In genomic region chr2:172320878-172321277, GRCm38 (mm10) we compare ENCODE assay signal across 8 mouse cellular contexts. TPM values are rescaled to one million over a fixed set of nuclear protein-coding genes. Genes with fewer than 3 reads are reported as not detected.
A peak's percentile ranks its signal among the peaks of the same experiment; 100 is the strongest.
DNase-seq lines count a peak whose midpoint lies in the region; ATAC-seq and TF ChIP-seq lines count a peak whose summit lies in the region.
"Had no signal": no experiment of that assay in that cellular context is flagged by ENCODE, and none has a peak within 500 bp of the region (broad histone marks: within the 10 kb centered on the region; RNA-seq: fewer than 3 reads in every experiment).

No protein-coding gene starts in this region.

- H3K9me3 ChIP-seq in midbrain, embryonic 10.5 days (replicated peaks) = no peaks in the 10 kb centered on the region
- H3K9me3 ChIP-seq in midbrain, embryonic 16.5 days (replicated peaks; ENCODE audit: control insufficient read depth, low read length, poor library complexity, severe bottlenecking) = no peaks in the 10 kb centered on the region
- no peaks in the 10 kb centered on the region for H3K9me3 ChIP-seq in lung, embryonic 14.5 days (ENCODE audit: low read depth, low read length)
- H3K9me3 ChIP-seq: embryonic facial prominence, embryonic 12.5 days had no signal

- no peak overlapping the region for H3K9ac ChIP-seq in midbrain, embryonic 16.5 days (ENCODE audit: low read depth, low read length)
- H3K9ac ChIP-seq in lung, embryonic 14.5 days = no peak overlapping the region
- H3K9ac ChIP-seq: embryonic facial prominence, embryonic 12.5 days had no signal

- H3K4me3 ChIP-seq in midbrain, embryonic 10.5 days = no peak overlapping the region
- no peak overlapping the region for H3K4me3 ChIP-seq in midbrain, embryonic 16.5 days (ENCODE audit: low read depth, low read length)
- H3K4me3 ChIP-seq in lung, embryonic 14.5 days (ENCODE audit: low read depth, low read length) = no peak overlapping the region
- H3K4me3 ChIP-seq: embryonic facial prominence, embryonic 12.5 days had no signal

- WGBS in midbrain, embryonic 10.5 days = 19% methylated on average over 9 of the region's 9 CpGs
- WGBS in midbrain, embryonic 16.5 days = 23% methylated on average over 9 of the region's 9 CpGs
- 10% methylated on average over 9 of the region's 9 CpGs for WGBS in lung, embryonic 14.5 days

- H3K4me1 ChIP-seq in midbrain, embryonic 10.5 days = no peaks in the 10 kb centered on the region
- no peaks in the 10 kb centered on the region for H3K4me1 ChIP-seq in midbrain, embryonic 16.5 days (ENCODE audit: control insufficient read depth, insufficient read depth, low read length)
- H3K4me1 ChIP-seq in lung, embryonic 14.5 days (ENCODE audit: insufficient read depth) = no peaks in the 10 kb centered on the region
- H3K4me1 ChIP-seq: embryonic facial prominence, embryonic 12.5 days had no signal

- no peaks in the 10 kb centered on the region for H3K27me3 ChIP-seq in midbrain, embryonic 10.5 days (ENCODE audit: low read depth, poor library complexity, severe bottlenecking)
- H3K27me3 ChIP-seq in midbrain, embryonic 16.5 days (ENCODE audit: control insufficient read depth, insufficient read depth, low read depth, low read length) = no peaks in the 10 kb centered on the region
- H3K27me3 ChIP-seq in lung, embryonic 14.5 days (ENCODE audit: insufficient read depth, low read length) = no peaks in the 10 kb centered on the region
- H3K27me3 ChIP-seq: embryonic facial prominence, embryonic 12.5 days had no signal

- no peak for ATAC-seq in midbrain, embryonic 16.5 days
- ATAC-seq in granulocyte monocyte progenitor cell, adult 5-6 weeks (replicated peaks; ENCODE audit: poor library complexity, severe bottlenecking) = peak; percentile 71; the same call in 1 of the 2 replicates
- peak; percentile 69; the same call in 1 of the 2 replicates for ATAC-seq in lung, embryonic 14.5 days (ENCODE audit: insufficient read depth)
- no peak for ATAC-seq in activated CD4-positive, CD25-positive, alpha-beta regulatory T cell, adult 4 months

- no peaks in the 10 kb centered on the region for H3K36me3 ChIP-seq in midbrain, embryonic 10.5 days
- no peaks in the 10 kb centered on the region for H3K36me3 ChIP-seq in midbrain, embryonic 16.5 days (ENCODE audit: control insufficient read depth, insufficient read depth, low read length)
- no peaks in the 10 kb centered on the region for H3K36me3 ChIP-seq in lung, embryonic 14.5 days (ENCODE audit: insufficient read depth)
- H3K36me3 ChIP-seq: embryonic facial prominence, embryonic 12.5 days had no signal

- H3K4me2 ChIP-seq in midbrain, embryonic 16.5 days (ENCODE audit: low read length) = no peak overlapping the region
- no peak overlapping the region for H3K4me2 ChIP-seq in lung, embryonic 14.5 days
- H3K4me2 ChIP-seq: embryonic facial prominence, embryonic 12.5 days had no signal

- no peak overlapping the region for H3K27ac ChIP-seq in midbrain, embryonic 10.5 days (replicated peaks)
- no peak overlapping the region for H3K27ac ChIP-seq in midbrain, embryonic 16.5 days (ENCODE audit: low read length)
- no peak overlapping the region for H3K27ac ChIP-seq in lung, embryonic 14.5 days (ENCODE audit: low read depth)
- H3K27ac ChIP-seq: embryonic facial prominence, embryonic 12.5 days had no signal

- DNase-seq in midbrain, embryonic 10.5 days (ENCODE audit: low spot score) = peak; percentile 72
- peak; percentile 89 for DNase-seq in adrenal gland, postnatal 10 days
- DNase-seq in lung, embryonic 14.5 days = peak; percentile 94
- DNase-seq in thymus, postnatal 14 days = peak; percentile 52

- TF ChIP-seq CTCF in lung, embryonic 14.5 days (IDR thresholded peaks at IDR 0.05; ENCODE audit: low read depth) = peak; percentile 28; the same call in 1 of the 2 replicates

RNA-seq across cellular contexts. Expression of gene Fam210b, which starts 24.5 kb away (rescaled TPM):
- 24.3 and 33.1 TPM in 2 replicates for polyA plus RNA-seq in midbrain, embryonic 10.5 days (2016; fragmentation: Nextera tagmentation; extraction: Ambion mirVana)
- 21.2 and 24.0 TPM in 2 replicates for polyA plus RNA-seq in midbrain, embryonic 16.5 days (2015; fragmentation: Nextera tagmentation; extraction: Ambion mirVana)
- 10 to 100 TPM; 24.2 to 39.4 TPM for total RNA-seq in adrenal gland, postnatal 10 days (2021)
- 3.9 and 4.8 TPM in 2 replicates for total RNA-seq in granulocyte monocyte progenitor cell, adult 5-6 weeks (2014; fragmentation: Nextera tagmentation)
- 1.4 and 2.8 TPM in 2 replicates for total RNA-seq in granulocyte monocyte progenitor cell, adult 5-6 weeks (2017)
- 29.9 and 31.0 TPM in 2 replicates for polyA plus RNA-seq in lung, embryonic 14.5 days (2014; fragmentation: Nextera tagmentation; extraction: Ambion mirVana)
- polyA plus RNA-seq in activated CD4-positive, CD25-positive, alpha-beta regulatory T cell, adult 4 months (2017; shearing (Covaris generic)) = 10 to 100 TPM in 1 of 2 experiments, 1 to 10 TPM in 1; 8.5 to 10.6 TPM

RNA-seq across cellular contexts. Expression of gene Aurka, which starts 49.5 kb away (rescaled TPM):
- 196 and 221 TPM in 2 replicates for polyA plus RNA-seq in midbrain, embryonic 10.5 days (2016; fragmentation: Nextera tagmentation; extraction: Ambion mirVana)
- polyA plus RNA-seq in midbrain, embryonic 16.5 days (2015; fragmentation: Nextera tagmentation; extraction: Ambion mirVana) = 10.4 and 12.5 TPM in 2 replicates
- 10 to 100 TPM; 11.5 to 14.4 TPM for total RNA-seq in adrenal gland, postnatal 10 days (2021)
- 18.5 and 36.9 TPM in 2 replicates for total RNA-seq in granulocyte monocyte progenitor cell, adult 5-6 weeks (2014; fragmentation: Nextera tagmentation)
- 64.5 and 80.8 TPM in 2 replicates for total RNA-seq in granulocyte monocyte progenitor cell, adult 5-6 weeks (2017)
- polyA plus RNA-seq in lung, embryonic 14.5 days (2014; fragmentation: Nextera tagmentation; extraction: Ambion mirVana) = 161 and 165 TPM in 2 replicates
- polyA plus RNA-seq in activated CD4-positive, CD25-positive, alpha-beta regulatory T cell, adult 4 months (2017; shearing (Covaris generic)) = 10 to 100 TPM; 14.6 to 18.4 TPM

RNA-seq across cellular contexts. Expression of gene Cstf1, which starts 49.6 kb away (rescaled TPM):
- polyA plus RNA-seq in midbrain, embryonic 10.5 days (2016; fragmentation: Nextera tagmentation; extraction: Ambion mirVana) = 51.0 and 58.0 TPM in 2 replicates
- 23.4 and 25.2 TPM in 2 replicates for polyA plus RNA-seq in midbrain, embryonic 16.5 days (2015; fragmentation: Nextera tagmentation; extraction: Ambion mirVana)
- total RNA-seq in adrenal gland, postnatal 10 days (2021) = 10 to 100 TPM; 28.1 to 32.2 TPM
- total RNA-seq in granulocyte monocyte progenitor cell, adult 5-6 weeks (2014; fragmentation: Nextera tagmentation) = 21.5 and 32.6 TPM in 2 replicates
- total RNA-seq in granulocyte monocyte progenitor cell, adult 5-6 weeks (2017) = 33.3 and 38.9 TPM in 2 replicates
- 50.2 and 53.9 TPM in 2 replicates for polyA plus RNA-seq in lung, embryonic 14.5 days (2014; fragmentation: Nextera tagmentation; extraction: Ambion mirVana)
- polyA plus RNA-seq in activated CD4-positive, CD25-positive, alpha-beta regulatory T cell, adult 4 months (2017; shearing (Covaris generic)) = 10 to 100 TPM; 32.3 to 35.7 TPM

Comparison
In these comparisons a context has a peak if more than half of its experiments do, and no peak if none do; other contexts are left out.
1. ATAC-seq: peak in granulocyte monocyte progenitor cell, adult 5-6 weeks (single experiment) and lung, embryonic 14.5 days (single experiment); none in midbrain, embryonic 16.5 days (single experiment) and activated CD4-positive, CD25-positive, alpha-beta regulatory T cell, adult 4 months (single experiment).
2. Peak in every context shown above with its lines, with median percentiles within 50 percentile points of each other: DNase-seq.